Mouse (Mus musculus) hindbrain, embryonic 16.5 days (tissue): ENCODE results near the gene Skor1. TPM values are rescaled to one million over a fixed set of nuclear protein-coding genes. Genes with fewer than 3 reads are reported as not detected.
A peak's percentile ranks its signal among the peaks of the same experiment; 100 is the strongest.

Source experiments
- ATAC-seq: fragments of 200-750 bp; cut with Nextera tagmentation; 2 replicates; pipeline ENCODE4 v1.8.0; 2017; ENCODE audit warnings: moderate TSS enrichment, moderate library complexity
- H3K27ac ChIP-seq: fragments of 300-500 bp; sonication (generic); 2 replicates; pipeline ENCODE4 v1.5.1; 2014; ENCODE audit warnings: low read depth, mild to moderate bottlenecking, control low read depth, low read length, moderate library complexity
- H3K27me3 ChIP-seq: fragments of 300-500 bp; sonication (generic); replicated peaks from 2 replicates; pipeline ENCODE4 v1.6.1; 2014; ENCODE audit warnings: low read length; ENCODE audit not compliant: control insufficient read depth, insufficient read depth
- H3K36me3 ChIP-seq: fragments of 300-500 bp; sonication (generic); 2 replicates; pipeline ENCODE4 v1.6.1; 2014; ENCODE audit warnings: mild to moderate bottlenecking, low read length, moderate library complexity, mixed read lengths; ENCODE audit not compliant: control insufficient read depth, insufficient read depth
- H3K4me1 ChIP-seq: fragments of 300-500 bp; sonication (generic); 2 replicates; pipeline ENCODE4 v1.6.1; 2014; ENCODE audit warnings: low read depth, low read length; ENCODE audit not compliant: control insufficient read depth, insufficient read depth
- H3K4me2 ChIP-seq: fragments of 300-500 bp; sonication (generic); 2 replicates; pipeline ENCODE4 v1.6.1; 2014; ENCODE audit warnings: mild to moderate bottlenecking, low read length, control low read depth, moderate library complexity
- H3K4me3 ChIP-seq: fragments of 300-500 bp; sonication (generic); 2 replicates; pipeline ENCODE4 v1.5.1; 2014; ENCODE audit warnings: mild to moderate bottlenecking, low read length, control low read depth, moderate library complexity
- H3K9ac ChIP-seq: fragments of 300-500 bp; sonication (generic); 2 replicates; pipeline ENCODE4 v1.6.1; 2014; ENCODE audit warnings: low read depth, mild to moderate bottlenecking, control low read depth, low read length, moderate library complexity
- H3K9me3 ChIP-seq: fragments of 300-500 bp; sonication (generic); 2 replicates; pipeline ENCODE4 v1.6.1; 2014; ENCODE audit warnings: mild to moderate bottlenecking, low read length, moderate library complexity; ENCODE audit not compliant: control insufficient read depth
- WGBS: fragments of 180-500 bp; shearing (Covaris S2); extraction: QIAGEN DNeasy Blood & Tissue Kit; methylation state at CpG from one replicate; pipeline ENCODE4 v1.1.7; 2014; 5-methylcytosine and 5-hydroxymethylcytosine counted together
- polyA plus RNA-seq: library from polyadenylated mRNA; unstranded; fragments of >200 nt; fragmentation: Nextera tagmentation; extraction: Ambion mirVana; gene quantifications from 2 replicates; pipeline ENCODE4 v1.2.1, GENCODE M21; 2015

The Skor1 gene
- polyA plus RNA-seq: 10.8 and 11.8 TPM in 2 replicates

- Histone ChIP-seq H3K27ac (peak within 1 kb of the TSS; percentile 72), H3K9ac (peak within 1 kb of the TSS; percentile 67)
- under 1% methylated on average over 63 of the region's 108 CpGs for WGBS
Observed at GRCm38 (mm10) chr9:63148410-63149371, at the start of gene Skor1. Gene Skor1, minus strand, starts transcription at chr9:63148961.

GRCm38 (mm10) chr9:63197252-63197651 is 48.5 kb upstream of the Skor1 start:
- H3K36me3 ChIP-seq: peaks cover 3% of the 10 kb centered on the region; the same call in 1 of the 2 replicates
- no peak overlapping the region; the same call in 1 of the 2 replicates for H3K9ac ChIP-seq
- no peak overlapping the region; the same call in 1 of the 2 replicates for H3K27ac ChIP-seq
- no peaks in the 10 kb centered on the region for H3K27me3 ChIP-seq
- 11% methylated on average over 8 of the region's 8 CpGs for WGBS
- no peak for ATAC-seq
- peak overlapping the region; percentile 25 for H3K4me2 ChIP-seq
- H3K4me3 ChIP-seq: no peak overlapping the region
- peaks cover 15% of the 10 kb centered on the region for H3K4me1 ChIP-seq
- H3K9me3 ChIP-seq: no peaks in the 10 kb centered on the region

More at GRCm38 (mm10) chr9:63148410-63149371, at the start of gene Skor1:
- Histone ChIP-seq H3K36me3 (no peaks in the 10 kb centered on the region), H3K4me3 (peak within 1 kb of the TSS; percentile 50), H3K27me3 (peaks cover 79% of the 10 kb centered on the region), H3K4me2 (peak within 1 kb of the TSS; percentile 69), H3K9me3 (no peaks in the 10 kb centered on the region), H3K4me1 (peaks cover 29% of the 10 kb centered on the region)
- no peak for ATAC-seq

GRCm38 (mm10) chr9:63196114-63196682 is 47.4 kb upstream of the Skor1 start:
- no peak for ATAC-seq
- Histone ChIP-seq H3K4me2 (no peak overlapping the region), H3K27ac (peak overlapping the region; percentile 18; the same call in 1 of the 2 replicates), H3K4me1 (peaks cover 15% of the 10 kb centered on the region), H3K4me3 (no peak overlapping the region), H3K9ac (no peak overlapping the region; the same call in 1 of the 2 replicates), H3K27me3 (no peaks in the 10 kb centered on the region), H3K36me3 (no peaks in the 10 kb centered on the region), H3K9me3 (no peaks in the 10 kb centered on the region)
- 60% methylated on average over 8 of the region's 8 CpGs for WGBS

GRCm38 (mm10) chr9:63195523-63195922 is 46.8 kb upstream of the Skor1 start:
- no peak overlapping the region for H3K9ac ChIP-seq
- H3K27me3 ChIP-seq: no peaks in the 10 kb centered on the region
- H3K36me3 ChIP-seq: no peaks in the 10 kb centered on the region
- H3K9me3 ChIP-seq: no peaks in the 10 kb centered on the region
- no peak overlapping the region for H3K4me2 ChIP-seq
- no peak for ATAC-seq
- H3K27ac ChIP-seq: no peak overlapping the region
- no peak overlapping the region for H3K4me3 ChIP-seq
- H3K4me1 ChIP-seq: peaks cover 15% of the 10 kb centered on the region
- 50% methylated on average over 4 of the region's 4 CpGs for WGBS

GRCm38 (mm10) chr9:63194791-63195190 is 46.0 kb upstream of the Skor1 start:
- Histone ChIP-seq H3K4me1 (peaks cover 15% of the 10 kb centered on the region), H3K27me3 (no peaks in the 10 kb centered on the region), H3K4me2 (no peak overlapping the region), H3K4me3 (no peak overlapping the region), H3K36me3 (no peaks in the 10 kb centered on the region), H3K27ac (no peak overlapping the region), H3K9ac (no peak overlapping the region), H3K9me3 (no peaks in the 10 kb centered on the region)
- 70% methylated on average over 9 of the region's 9 CpGs for WGBS
- ATAC-seq: no peak

GRCm38 (mm10) chr9:63192809-63193208 is 44.0 kb upstream of the Skor1 start:
- Histone ChIP-seq H3K36me3 (no peaks in the 10 kb centered on the region), H3K9me3 (no peaks in the 10 kb centered on the region), H3K27ac (no peak overlapping the region; the same call in 1 of the 2 replicates), H3K4me1 (peaks cover 11% of the 10 kb centered on the region), H3K27me3 (no peaks in the 10 kb centered on the region), H3K4me3 (no peak overlapping the region), H3K4me2 (no peak overlapping the region), H3K9ac (no peak overlapping the region; the same call in 1 of the 2 replicates)
- 68% methylated on average over 4 of the region's 4 CpGs for WGBS
- no peak for ATAC-seq

GRCm38 (mm10) chr9:63187310-63187709 is 38.5 kb upstream of the Skor1 start:
- Histone ChIP-seq H3K9me3 (no peaks in the 10 kb centered on the region), H3K27ac (no peak overlapping the region), H3K4me3 (no peak overlapping the region), H3K9ac (peak overlapping the region; percentile 44), H3K4me2 (no peak overlapping the region; the same call in 1 of the 2 replicates), H3K27me3 (no peaks in the 10 kb centered on the region), H3K4me1 (peaks cover 17% of the 10 kb centered on the region), H3K36me3 (no peaks in the 10 kb centered on the region)
- 9% methylated on average over 6 of the region's 7 CpGs for WGBS
- no peak for ATAC-seq

- H3K9ac ChIP-seq: no peak overlapping the region
- no peak overlapping the region for H3K4me3 ChIP-seq
- no peaks in the 10 kb centered on the region for H3K36me3 ChIP-seq
- WGBS: 73% methylated on average over 7 of the region's 7 CpGs
- no peak overlapping the region for H3K27ac ChIP-seq
- no peak overlapping the region for H3K4me2 ChIP-seq
- no peaks in the 10 kb centered on the region for H3K9me3 ChIP-seq
- no peak for ATAC-seq
- no peaks in the 10 kb centered on the region for H3K27me3 ChIP-seq
- peaks cover 27% of the 10 kb centered on the region for H3K4me1 ChIP-seq
Observed at GRCm38 (mm10) chr9:63185249-63185648, 36.5 kb upstream of the Skor1 start.

GRCm38 (mm10) chr9:63183864-63184263 is 35.1 kb upstream of the Skor1 start:
- ATAC-seq: no peak
- H3K4me1 ChIP-seq: peaks cover 27% of the 10 kb centered on the region
- no peaks in the 10 kb centered on the region for H3K9me3 ChIP-seq
- H3K36me3 ChIP-seq: no peaks in the 10 kb centered on the region
- H3K4me3 ChIP-seq: no peak overlapping the region
- no peak overlapping the region for H3K27ac ChIP-seq
- no peaks in the 10 kb centered on the region for H3K27me3 ChIP-seq
- no peak overlapping the region for H3K9ac ChIP-seq
- 72% methylated on average over 7 of the region's 7 CpGs for WGBS
- no peak overlapping the region for H3K4me2 ChIP-seq
